28 mouse cellular contexts compared by ENCODE assay signal in genomic region chr17:24608370-24608769, GRCm38 (mm10). TPM values are rescaled to one million over a fixed set of nuclear protein-coding genes. Genes with fewer than 3 reads are reported as not detected.
"Had no signal": no experiment of that assay in that cellular context is flagged by ENCODE, and none has a peak within 500 bp of the region (broad histone marks: within the 10 kb centered on the region; RNA-seq: fewer than 3 reads in every experiment).

No protein-coding gene starts in this region.

- DNase-seq: kidney, adult 2 months; kidney, postnatal 25 days; layer of hippocampus, adult 9-11 months; lung, embryonic 14.5 days; right cerebral cortex, adult 18-20 months; right cerebral cortex, postnatal 14 days; right cerebral cortex, postnatal 4 days; thymus, adult 2 months; thymus, postnatal 14 days; thymus, postnatal 4 days had no signal

- H3K9me3 ChIP-seq: limb, embryonic 10.5 days; limb, embryonic 13.5 days; midbrain, embryonic 10.5 days; midbrain, embryonic 13.5 days; neural tube, embryonic 13.5 days had no signal

- H3K4me2 ChIP-seq: limb, embryonic 13.5 days; lung, embryonic 14.5 days; midbrain, embryonic 13.5 days; neural tube, embryonic 13.5 days had no signal

- H3K4me1 ChIP-seq: limb, embryonic 10.5 days; limb, embryonic 13.5 days; midbrain, embryonic 10.5 days; midbrain, embryonic 13.5 days; neural tube, embryonic 13.5 days had no signal

- ATAC-seq: intestine, postnatal 0 days; lung, postnatal 0 days; midbrain, embryonic 13.5 days; midbrain, embryonic 16.5 days had no signal

- H3K4me3 ChIP-seq: layer of hippocampus, adult 2 months; limb, embryonic 10.5 days; limb, embryonic 13.5 days; midbrain, embryonic 10.5 days; midbrain, embryonic 13.5 days; myocyte; neural tube, embryonic 13.5 days had no signal

- H3K27me3 ChIP-seq: limb, embryonic 13.5 days; midbrain, embryonic 13.5 days; neural tube, embryonic 13.5 days had no signal

- H3K27ac ChIP-seq: kidney, postnatal 0 days; layer of hippocampus, adult 2 months; limb, embryonic 10.5 days; limb, embryonic 13.5 days; midbrain, embryonic 10.5 days; midbrain, embryonic 13.5 days; neural tube, embryonic 13.5 days; stomach, postnatal 0 days had no signal

- H3K9ac ChIP-seq: limb, embryonic 13.5 days; lung, embryonic 14.5 days; midbrain, embryonic 13.5 days; neural tube, embryonic 13.5 days had no signal

RNA-seq across cellular contexts. Expression of gene Nthl1, which starts 24.1 kb away (rescaled TPM):
- total RNA-seq: monocyte, adult 5-6 weeks had no signal

RNA-seq across cellular contexts. Expression of gene Npw, which starts 49.9 kb away (rescaled TPM):
- total RNA-seq: liver, adult 2 months; megakaryocyte, adult 5-6 weeks; monocyte, adult 5-6 weeks; neutrophil, adult 5-6 weeks had no signal
- polyA plus RNA-seq: kidney, adult 2 months; kidney, embryonic 14.5 days; large intestine, adult 2 months; liver, adult 2 months; midbrain, embryonic 10.5 days; midbrain, embryonic 13.5 days; myocyte; neural tube, embryonic 13.5 days had no signal
